Mouse (Mus musculus) adipocyte (in vitro differentiated cells): Measurements from ENCODE around the gene H2bfm.
"Not testable (repeated sequence)": the region's sequence is repeated elsewhere in the genome, so short reads cannot be mapped to it uniquely, and the experiment has no call there.

Experiments used
- DNase-seq: peaks from one replicate; pipeline ENCODE4 v3.0.0-alpha.2; 2016; ENCODE audit warnings: low spot score

H2bfm gene

DNA sequence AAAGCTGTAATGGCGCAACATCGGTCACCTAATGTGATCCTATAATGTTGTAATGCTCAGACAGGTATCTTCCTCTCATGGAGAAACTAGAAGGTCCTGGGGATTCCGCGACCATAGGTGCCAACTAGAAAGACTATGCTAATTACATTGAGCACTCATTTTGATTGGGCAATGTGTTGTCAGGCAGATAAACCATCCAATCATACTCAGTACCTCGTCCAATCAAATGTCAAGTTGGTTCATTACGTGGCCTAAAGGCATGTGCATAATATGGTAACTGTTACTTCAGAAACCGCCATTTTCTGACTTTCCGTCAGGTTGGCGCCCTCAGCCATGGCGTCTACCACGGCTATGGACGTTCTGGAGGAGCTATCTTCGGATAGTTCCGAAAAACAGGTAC lies at the start of gene H2bfm:
Gene H2bfm (plus strand): TSS at position 295 of the 400 bp plus-strand sequence.
- no peak for DNase-seq

DNA sequence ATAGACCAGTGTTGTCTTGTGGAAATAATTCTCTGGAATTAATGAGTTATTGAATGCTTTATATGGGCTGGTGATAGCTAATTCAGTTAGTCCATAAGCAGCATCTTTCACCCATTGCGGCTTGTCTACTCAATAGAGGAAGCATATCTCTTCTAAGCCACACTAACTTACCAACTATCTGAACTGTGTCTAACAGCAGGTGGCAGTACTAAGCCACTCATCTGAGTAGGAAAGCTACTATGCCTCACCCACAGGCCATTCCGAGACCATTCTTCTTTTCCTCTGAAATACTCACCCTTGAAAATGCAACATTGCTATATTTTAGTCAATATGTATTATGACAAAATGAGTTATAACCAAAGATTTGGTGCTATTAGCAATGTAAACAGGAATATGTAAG lies 31.4 kb upstream of the H2bfm start:
- DNase-seq, result peak; percentile 46

DNA sequence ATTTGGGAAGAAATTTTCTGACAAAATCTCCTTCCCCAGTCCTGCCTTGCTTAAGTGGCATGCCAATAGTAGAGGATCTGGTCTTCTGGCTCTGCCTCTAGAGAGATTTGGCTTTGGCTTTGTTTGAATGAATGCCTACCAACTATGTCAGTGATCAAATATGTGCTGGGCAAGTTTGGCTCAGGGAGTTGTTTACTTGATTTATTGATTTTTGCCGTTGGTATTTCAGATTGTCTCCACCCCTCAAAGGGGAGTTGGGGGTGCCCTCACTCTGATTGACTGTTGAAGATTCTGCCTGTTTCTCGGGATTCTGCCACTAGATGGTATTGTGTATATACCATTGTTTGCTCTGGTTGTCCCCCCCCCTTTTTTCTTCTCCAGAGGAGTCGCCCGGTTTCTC lies 22.8 kb upstream of the H2bfm start:
- peak; percentile 3 for DNase-seq

DNA sequence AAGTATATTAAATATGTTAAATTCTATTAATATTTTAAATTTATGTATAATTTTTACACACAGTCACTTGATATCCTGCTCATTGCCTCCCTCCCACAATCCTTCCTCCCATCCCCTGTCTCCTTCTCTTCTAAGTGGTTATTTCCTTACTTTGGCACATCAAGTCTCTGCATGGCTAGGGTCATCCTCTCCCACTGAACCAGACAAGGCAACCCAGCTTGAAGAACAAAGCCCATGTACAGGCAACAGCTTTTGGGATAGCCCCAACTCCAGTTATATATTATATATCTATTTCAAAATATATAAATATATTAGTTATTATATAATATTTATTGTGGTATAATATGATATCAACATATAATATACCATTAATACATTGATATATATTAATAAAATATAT lies 1.3 kb upstream of the H2bfm start:
- no peak for DNase-seq

DNA sequence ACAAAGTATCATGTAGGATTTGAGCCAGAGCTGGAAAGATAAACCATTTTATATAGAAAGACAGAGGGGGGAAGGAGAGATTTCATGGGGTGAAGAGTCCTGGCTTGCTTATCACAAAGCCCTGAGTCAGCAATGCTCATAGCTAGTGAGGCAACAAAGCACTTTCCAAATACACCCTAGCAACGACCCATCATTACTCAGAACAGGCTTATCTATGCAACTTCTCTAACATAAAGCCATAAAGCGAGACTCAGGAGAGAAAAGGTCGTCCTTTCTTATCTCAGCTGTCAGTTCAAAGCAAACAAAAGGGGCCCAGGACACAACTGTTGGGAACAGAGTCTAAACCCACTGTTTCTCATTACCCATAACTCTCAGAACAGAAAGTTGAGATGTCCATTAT lies 10.9 kb downstream of the H2bfm start:
- no peak for DNase-seq

DNA sequence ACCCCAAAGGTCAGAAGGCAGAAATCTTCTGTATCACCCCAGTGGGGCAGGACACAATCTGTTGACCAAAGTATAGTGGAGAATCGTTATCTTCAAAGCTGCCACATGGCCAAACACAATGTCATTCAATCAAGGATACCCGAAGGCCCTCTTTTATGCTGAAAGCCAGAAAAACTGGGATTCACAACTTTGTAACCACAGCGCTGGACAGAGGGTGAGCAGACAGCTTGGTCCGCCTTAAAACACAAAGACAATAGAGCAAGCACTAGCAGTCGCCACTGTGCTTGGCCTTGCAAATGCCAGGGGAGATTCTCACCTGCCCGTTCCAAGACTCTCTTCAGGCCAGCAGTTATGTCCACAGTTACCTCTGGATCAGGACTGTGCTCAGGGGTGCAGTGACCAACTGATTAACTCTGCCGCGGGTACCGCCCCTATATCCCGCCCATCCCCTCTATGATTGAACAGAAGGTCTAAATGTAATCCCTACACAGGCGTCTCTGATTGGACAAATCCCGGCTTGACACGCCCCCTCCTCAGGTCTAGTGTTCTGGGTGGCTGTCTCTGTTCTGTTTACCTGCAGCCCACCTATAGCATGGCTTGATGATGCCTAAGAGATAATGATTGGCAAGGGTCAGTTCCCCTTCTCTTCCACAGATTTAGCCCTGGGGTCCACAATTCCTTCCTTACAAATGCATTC lies 30.6 kb downstream of the H2bfm start:
- DNase-seq, result not testable (repeated sequence)

DNA sequence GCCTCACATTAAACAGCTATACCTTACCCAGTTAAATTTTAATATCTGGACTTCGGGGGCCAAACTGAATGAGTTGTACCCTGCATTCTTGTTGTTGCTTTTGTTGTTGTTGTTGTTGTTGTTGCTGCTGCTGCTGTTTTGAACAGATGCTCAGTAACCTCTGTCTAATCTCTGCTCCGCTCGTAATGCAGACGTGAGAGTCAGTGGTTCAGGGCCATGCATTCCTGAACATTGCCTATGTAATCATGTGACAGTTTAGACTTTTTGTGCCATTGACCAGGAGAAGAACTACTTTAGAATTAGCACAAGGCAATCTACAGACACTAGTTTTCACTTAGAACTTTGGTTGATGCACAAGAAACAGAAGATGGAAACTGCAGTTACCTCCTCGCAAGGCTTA lies 31.2 kb downstream of the H2bfm start:
- not testable (repeated sequence) for DNase-seq

DNA sequence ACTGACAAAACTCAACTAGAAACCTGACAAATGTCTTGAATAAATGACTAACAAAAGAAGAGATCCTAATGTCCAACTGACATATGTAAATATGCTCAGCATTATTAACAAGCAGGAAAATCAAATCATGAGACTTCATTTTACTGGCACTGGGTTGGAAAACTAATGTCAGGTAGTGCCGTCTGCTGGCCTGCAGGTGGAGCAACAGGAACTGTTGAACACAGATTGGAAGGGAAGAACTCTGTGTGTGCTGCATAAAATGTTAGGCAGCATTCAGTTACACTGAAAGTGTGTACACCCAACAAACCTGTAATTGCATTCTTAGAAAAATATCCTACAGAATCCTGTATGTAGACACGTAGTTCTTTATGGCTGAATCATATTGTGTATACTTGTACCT lies 32.6 kb downstream of the H2bfm start:
- DNase-seq, result peak; percentile 11

DNA sequence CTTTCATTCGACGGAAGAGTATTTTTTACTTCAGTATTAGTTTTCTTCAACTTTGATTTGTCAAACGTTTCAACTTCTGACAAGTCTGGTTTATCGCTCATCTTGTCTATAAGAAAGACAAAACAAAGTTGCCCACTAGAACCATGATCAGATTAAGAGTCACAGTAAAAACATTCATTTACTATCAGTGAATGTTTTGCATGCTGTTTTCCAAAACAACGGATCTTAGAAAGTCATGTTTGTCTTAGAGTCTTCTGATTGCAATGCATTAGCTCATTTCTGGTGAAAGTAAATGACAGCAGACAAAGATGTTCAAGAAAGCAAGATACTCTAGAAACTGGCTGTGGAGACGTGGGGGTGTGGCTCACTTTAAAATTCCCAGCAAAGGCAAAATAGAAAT lies 48.3 kb downstream of the H2bfm start, which contains the start of gene Tmsb15b2:
Gene Tmsb15b2 (minus strand): TSS at position 101 of the 400 bp plus-strand sequence.
- not testable (repeated sequence) for DNase-seq

DNA sequence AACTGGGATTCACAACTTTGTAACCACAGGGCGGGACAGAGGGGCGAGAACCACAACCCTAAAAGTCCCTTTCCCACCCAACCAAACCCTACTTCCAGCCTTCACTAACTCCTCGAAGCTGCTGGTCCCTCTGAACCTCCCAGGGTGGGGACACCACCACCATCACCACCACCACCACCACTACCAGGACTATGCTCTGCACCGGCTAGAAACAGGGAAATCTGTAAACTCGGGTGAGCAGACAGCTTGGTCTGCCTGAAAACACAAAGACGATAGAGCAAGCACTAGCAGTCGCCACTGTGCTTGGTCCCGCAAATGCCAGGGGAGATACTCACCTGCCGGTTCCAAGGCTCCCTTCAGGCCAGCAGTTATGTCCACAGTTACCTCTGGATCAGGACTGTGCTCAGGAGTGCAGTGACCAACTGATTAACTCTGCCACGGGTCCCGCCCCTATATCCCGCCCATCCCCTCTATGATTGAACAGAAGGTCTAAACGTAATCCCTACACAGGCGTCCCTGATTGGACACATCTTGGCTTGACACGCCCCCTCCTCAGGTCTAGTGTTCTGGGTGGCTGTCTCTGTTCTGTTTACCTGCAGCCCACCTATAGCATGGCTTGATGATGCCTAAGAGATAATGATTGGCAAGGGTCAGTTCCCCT lies 49.4 kb downstream of the H2bfm start, which contains the start of the genes Tmsb15l and Tmsb15b1:
Gene Tmsb15l (minus strand): TSS at position 446 of the 661 bp plus-strand sequence.
Gene Tmsb15b1 (minus strand): TSS at position 451 of the 661 bp plus-strand sequence.
- no peak for DNase-seq
